Mouse (Mus musculus) right cerebral cortex, postnatal 14 days (tissue): ENCODE measurements around the gene Grin2c.

Experiments used
- DNase-seq: peaks from one replicate; pipeline ENCODE4 v3.0.0; 2022

Gene Grin2c

GRCm38 (mm10) chr11:115264136-115264861, 2.7 kb downstream of the Grin2c start:
- no peak for DNase-seq

- no peak for DNase-seq
Observed at GRCm38 (mm10) chr11:115262954-115263353, 4.1 kb downstream of the Grin2c start.

GRCm38 (mm10) chr11:115259134-115259533, 7.9 kb downstream of the Grin2c start:
- DNase-seq: no peak

- no peak for DNase-seq
Observed at GRCm38 (mm10) chr11:115257775-115258510, 9.1 kb downstream of the Grin2c start.

- DNase-seq: no peak
Observed at GRCm38 (mm10) chr11:115251258-115251657, 15.8 kb downstream of the Grin2c start.

GRCm38 (mm10) chr11:115250405-115251090, 16.5 kb downstream of the Grin2c start:
- no peak for DNase-seq

GRCm38 (mm10) chr11:115249721-115250404, 17.2 kb downstream of the Grin2c start:
- no peak for DNase-seq

GRCm38 (mm10) chr11:115247945-115248344, 19.1 kb downstream of the Grin2c start:
- no peak for DNase-seq

GRCm38 (mm10) chr11:115247240-115247639, 19.8 kb downstream of the Grin2c start:
- no peak for DNase-seq

GRCm38 (mm10) chr11:115246386-115246785, 20.7 kb downstream of the Grin2c start:
- no peak for DNase-seq

GRCm38 (mm10) chr11:115244840-115245239, 22.2 kb downstream of the Grin2c start:
- no peak for DNase-seq

GRCm38 (mm10) chr11:115243783-115244182, 23.3 kb downstream of the Grin2c start:
- DNase-seq: no peak

GRCm38 (mm10) chr11:115242746-115243145, 24.3 kb downstream of the Grin2c start:
- no peak for DNase-seq

- DNase-seq: no peak
Observed at GRCm38 (mm10) chr11:115241402-115241801, 25.6 kb downstream of the Grin2c start.

GRCm38 (mm10) chr11:115236570-115236969, 30.5 kb downstream of the Grin2c start:
- no peak for DNase-seq

- no peak for DNase-seq
Observed at GRCm38 (mm10) chr11:115234320-115235044, 32.6 kb downstream of the Grin2c start.

- no peak for DNase-seq
Observed at GRCm38 (mm10) chr11:115233526-115234290, 33.3 kb downstream of the Grin2c start.

- no peak for DNase-seq
Observed at GRCm38 (mm10) chr11:115232889-115233288, 34.2 kb downstream of the Grin2c start.

GRCm38 (mm10) chr11:115231924-115232323, 35.1 kb downstream of the Grin2c start:
- no peak for DNase-seq

GRCm38 (mm10) chr11:115231168-115231915, 35.7 kb downstream of the Grin2c start:
- no peak for DNase-seq
